Mouse (Mus musculus) splenic B cell, adult 2 months (primary cell): ENCODE measurements around the gene Aff1.

Experiments
- DNase-seq: peaks from one replicate; pipeline ENCODE4 v3.0.0-alpha.2; 2011; ENCODE audit warnings: low read depth, low spot score
- H3K27me3 ChIP-seq: 2 replicates; pipeline ENCODE4 v1.6.1; 2012; ENCODE audit warnings: mild to moderate bottlenecking, low read length, moderate library complexity, mixed read lengths; ENCODE audit not compliant: control insufficient read depth, poor library complexity, insufficient read depth, severe bottlenecking
- H3K36me3 ChIP-seq: 2 replicates; pipeline ENCODE4 v1.6.1; 2012; ENCODE audit warnings: mild to moderate bottlenecking, low read length, moderate library complexity, mixed read lengths; ENCODE audit not compliant: control insufficient read depth, poor library complexity, insufficient read depth, severe bottlenecking

The Aff1 gene

DNA sequence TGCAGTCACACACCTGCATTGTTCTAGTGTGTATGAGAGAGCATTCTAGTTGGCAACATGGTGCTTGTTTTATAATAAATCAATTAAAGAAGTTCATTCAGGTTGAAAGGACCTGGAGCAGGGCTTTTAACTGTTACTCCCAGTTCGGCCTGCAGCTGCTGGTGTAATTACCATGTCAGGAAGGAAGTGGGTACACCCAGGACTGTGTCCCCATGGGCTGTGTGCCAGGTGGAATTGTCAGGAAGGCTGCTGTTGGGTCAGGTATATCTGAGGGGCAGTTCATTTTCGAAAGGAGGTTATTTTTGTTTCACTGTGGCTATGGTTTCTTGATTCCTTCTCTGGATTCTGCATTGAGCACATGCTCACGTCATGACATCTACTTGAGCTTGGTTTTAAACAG lies 107.3 kb downstream of the Aff1 start:
- no peak for DNase-seq
- Histone ChIP-seq H3K36me3 (0 out of 2 replicates have a peak, but pooled peaks cover 3% of the 10 kb centered on the region), H3K27me3 (no peaks in the 10 kb centered on the region)

DNA sequence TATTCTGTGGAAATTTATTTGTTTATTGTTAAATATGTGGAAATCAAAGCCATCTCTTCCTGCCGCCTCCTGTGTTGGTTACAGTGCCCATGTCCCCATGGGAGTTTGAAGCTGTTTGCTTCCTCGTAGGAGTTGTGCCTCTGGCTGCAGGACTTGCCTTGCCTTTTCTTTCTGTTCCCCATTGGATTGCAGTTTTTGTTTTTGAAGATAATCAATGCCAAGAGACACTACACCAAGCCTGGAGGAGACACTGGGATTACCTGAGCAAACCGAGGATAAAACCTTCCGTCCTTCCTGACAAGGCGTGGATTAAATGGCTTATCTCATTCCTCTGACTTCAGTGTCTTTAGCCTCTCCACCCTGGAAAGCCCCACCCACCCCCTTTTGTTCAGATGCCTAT lies 107.8 kb downstream of the Aff1 start:
- Histone ChIP-seq H3K36me3 (0 out of 2 replicates have a peak, but pooled peaks cover 3% of the 10 kb centered on the region), H3K27me3 (no peaks in the 10 kb centered on the region)
- DNase-seq, result no peak

DNA sequence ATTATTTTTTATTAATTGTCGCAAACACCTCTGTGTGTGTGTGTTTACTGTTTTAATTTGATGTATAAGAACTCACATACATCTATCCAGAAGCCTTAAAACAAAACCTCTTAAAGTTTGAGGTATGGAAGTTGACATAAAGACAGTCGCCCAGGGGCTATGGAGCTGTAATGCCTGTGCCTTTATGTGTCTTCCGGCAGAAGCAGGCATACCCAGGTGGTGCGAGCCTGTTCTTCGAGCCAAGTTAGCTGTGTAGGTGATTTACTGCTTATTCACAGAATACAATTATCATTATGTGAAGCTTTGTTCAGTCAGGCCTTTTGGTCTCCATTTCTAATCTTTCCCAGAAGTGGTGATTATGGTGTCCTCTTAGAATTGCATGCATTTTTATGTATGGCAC lies 111.2 kb downstream of the Aff1 start:
- no peaks in the 10 kb centered on the region for H3K27me3 ChIP-seq
- no peaks in the 10 kb centered on the region for H3K36me3 ChIP-seq
- DNase-seq, result no peak

DNA sequence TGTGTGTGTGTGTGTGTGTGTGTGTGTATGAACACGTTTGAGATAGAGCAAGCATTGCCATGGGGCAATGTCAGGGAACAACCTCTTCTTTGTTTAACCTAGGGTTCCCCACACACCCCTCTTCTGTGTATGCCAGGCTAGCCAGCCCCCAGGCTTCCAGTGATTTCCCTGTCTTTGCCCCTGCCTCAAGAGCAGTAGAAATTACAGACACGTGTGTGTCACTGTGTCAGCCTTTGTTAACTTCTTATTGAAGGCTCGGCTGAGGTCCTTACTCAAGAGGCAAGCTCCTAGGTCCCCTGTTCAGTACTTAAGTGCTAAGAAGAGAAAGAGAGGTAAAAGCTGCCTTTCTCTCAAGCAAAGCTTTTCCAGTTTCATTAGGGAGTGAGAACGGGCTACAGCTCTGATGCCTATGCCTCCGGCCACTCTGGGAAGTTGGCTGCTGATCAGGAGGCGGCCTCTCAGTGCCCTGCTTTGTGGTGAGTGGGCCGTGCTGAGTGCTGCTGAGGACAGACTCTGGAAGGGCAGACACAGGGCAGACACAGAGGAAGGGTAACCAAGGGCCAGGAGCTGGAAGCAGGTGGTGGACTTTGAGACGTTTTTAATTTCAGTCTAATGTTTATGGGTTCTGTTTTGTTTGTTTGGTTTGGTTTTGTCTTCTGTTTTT lies 111.9 kb downstream of the Aff1 start:
- no peak for DNase-seq
- Histone ChIP-seq H3K36me3 (no peaks in the 10 kb centered on the region), H3K27me3 (no peaks in the 10 kb centered on the region)

DNA sequence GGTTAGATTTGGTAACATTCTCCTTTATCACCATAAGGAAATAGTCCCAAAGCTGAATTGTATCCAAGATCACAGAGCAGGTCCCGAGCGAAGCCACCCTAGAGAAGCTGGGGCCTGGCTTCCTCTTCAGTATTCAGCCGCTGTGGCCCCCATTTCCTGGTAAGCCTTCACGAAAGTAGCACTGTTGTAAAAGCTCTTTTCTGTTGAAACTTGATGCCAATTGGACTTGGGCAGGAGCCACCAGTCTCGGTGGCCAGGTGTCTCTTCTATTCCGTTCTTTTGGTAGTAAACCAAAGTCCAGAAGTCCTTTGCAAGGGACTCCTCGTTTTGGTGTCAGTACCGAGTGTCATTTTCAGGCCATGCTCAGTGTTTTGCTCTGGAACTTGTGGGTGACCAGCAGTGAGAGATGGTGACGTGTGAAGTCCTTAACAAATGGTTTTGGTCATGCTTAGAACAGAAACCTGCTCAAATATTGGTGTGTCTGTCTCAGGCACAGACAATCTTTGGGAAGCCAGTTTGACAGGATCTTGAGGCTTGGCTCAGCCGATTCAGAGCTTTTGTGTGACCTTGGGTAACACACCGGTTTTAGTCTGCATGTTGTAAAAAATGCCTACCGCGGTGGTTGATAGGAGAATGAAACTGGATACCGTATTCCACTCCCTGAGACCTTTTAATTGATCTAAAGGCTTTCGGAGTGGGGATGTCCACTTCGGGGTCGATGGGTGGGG lies 114.8 kb downstream of the Aff1 start:
- DNase-seq, result no peak

DNA sequence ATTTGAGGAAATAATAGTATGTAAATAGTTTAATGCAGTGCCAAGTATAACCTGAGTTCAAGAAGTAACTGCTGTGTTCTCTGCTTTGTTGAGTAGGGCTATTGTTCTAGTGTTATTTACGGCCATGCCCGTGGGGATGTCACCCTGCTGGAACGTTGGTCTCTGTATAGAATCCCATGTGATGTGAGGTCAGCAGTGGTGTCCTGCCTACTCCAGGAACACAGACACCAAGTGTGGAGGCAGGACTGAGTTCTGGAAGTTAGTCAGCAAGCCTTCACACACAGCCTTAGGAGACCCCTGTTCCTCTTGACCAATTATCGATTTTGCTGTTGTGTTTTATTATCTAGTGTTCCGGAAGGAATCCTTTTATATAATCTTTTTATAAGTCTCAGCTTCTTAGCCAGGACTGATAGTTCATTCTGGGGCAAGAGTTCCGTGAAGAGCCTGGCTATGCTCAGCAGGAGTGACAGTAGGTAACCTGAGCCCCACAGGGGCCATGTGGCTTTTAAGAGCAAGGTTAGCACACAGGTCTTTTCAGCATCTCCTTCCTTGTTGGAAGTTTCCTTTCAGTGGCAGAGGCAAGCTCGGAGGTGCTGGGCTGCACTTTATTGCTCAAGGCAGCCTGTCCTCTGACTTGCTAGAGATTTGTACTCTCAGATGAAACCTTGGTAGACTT lies 115.6 kb downstream of the Aff1 start:
- Histone ChIP-seq H3K27me3 (no peaks in the 10 kb centered on the region), H3K36me3 (peaks cover 5% of the 10 kb centered on the region; the same call in 1 of the 2 replicates)
- no peak for DNase-seq

More for the DNA sequence above, 114.8 kb downstream of the Aff1 start:
- peaks cover 5% of the 10 kb centered on the region; the same call in 1 of the 2 replicates for H3K36me3 ChIP-seq
- H3K27me3 ChIP-seq, result no peaks in the 10 kb centered on the region

DNA sequence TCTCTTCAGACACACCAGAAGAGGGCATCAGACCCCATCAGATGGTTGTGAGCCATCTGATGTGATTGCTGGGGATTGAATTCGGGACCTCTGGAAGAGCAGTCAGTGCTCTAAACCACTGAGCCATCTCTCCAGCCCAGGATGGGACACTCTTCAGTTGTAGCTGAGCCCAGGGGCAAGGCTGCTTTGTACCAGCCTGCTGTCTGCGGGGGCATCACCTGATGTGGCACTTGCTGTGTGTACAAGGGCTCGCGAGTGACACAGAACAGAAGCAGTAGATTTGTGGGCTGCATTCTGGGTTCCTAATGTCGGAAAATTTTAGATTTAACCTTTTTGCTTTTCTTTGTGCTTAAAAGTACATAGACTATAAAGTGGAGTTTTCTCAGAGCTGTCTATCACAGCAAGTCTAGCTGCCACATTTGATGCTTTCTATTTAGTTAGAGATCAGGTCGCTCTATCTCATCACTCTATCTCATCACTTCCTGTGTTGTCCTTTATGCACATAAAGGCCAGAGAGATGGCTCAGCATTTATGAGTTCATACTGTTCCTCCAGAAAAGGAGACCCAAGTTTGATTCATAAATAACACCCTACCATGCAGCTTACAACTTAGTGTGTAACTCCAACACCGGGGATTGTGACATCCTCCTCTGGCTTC lies 117.6 kb downstream of the Aff1 start:
- Histone ChIP-seq H3K27me3 (no peaks in the 10 kb centered on the region), H3K36me3 (peaks cover 5% of the 10 kb centered on the region; the same call in 1 of the 2 replicates)
- no peak for DNase-seq

DNA sequence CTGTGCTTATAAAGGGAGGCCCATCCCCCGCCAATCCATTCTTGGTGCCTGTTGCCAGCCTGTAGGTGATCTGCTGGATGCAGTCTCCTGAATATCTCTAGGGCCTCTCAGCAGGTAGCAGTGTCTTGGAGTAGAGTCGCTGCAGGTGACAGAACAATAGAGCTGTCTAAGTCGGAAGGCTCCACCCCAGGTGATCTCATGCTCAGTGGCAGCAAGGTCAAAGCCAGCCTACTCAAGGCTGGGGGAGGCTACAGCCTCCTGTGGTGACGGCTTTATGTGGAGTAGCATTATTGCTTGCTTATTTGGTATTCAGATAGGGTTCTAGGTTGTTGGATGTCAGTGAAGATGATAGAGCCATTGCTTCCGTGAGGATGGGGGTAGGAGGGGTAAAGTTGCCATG lies 121.1 kb downstream of the Aff1 start:
- peaks cover 10% of the 10 kb centered on the region; the same call in 1 of the 2 replicates for H3K36me3 ChIP-seq
- DNase-seq, result no peak
- H3K27me3 ChIP-seq, result no peaks in the 10 kb centered on the region

DNA sequence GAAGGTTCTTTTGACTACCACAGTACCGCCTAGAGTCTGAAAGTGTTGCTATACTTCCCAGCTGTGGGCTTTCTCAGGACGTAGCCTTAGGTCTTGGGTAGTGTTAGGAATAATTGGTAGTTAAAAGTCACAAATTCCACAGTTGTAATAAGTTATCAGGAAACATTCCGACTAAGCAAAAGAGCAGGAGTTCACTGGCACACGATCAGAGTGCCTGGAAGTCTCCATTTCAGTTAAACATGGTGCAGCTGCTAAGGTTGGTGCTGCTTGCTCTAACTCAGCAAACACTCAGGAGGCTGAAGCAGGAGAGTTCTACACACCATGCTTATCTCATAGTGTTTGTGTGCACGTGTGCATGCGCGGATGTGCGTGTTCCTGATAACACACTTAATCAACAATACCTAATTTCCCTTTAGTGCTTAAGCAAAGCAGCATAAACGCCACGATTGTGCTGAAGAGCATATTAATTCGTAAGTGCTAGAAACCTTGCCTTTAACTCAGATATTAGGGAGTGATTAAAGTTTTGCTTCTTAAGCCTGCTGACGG lies 121.9 kb downstream of the Aff1 start:
- no peaks in the 10 kb centered on the region for H3K27me3 ChIP-seq
- peaks cover 10% of the 10 kb centered on the region for H3K36me3 ChIP-seq
- no peak for DNase-seq

DNA sequence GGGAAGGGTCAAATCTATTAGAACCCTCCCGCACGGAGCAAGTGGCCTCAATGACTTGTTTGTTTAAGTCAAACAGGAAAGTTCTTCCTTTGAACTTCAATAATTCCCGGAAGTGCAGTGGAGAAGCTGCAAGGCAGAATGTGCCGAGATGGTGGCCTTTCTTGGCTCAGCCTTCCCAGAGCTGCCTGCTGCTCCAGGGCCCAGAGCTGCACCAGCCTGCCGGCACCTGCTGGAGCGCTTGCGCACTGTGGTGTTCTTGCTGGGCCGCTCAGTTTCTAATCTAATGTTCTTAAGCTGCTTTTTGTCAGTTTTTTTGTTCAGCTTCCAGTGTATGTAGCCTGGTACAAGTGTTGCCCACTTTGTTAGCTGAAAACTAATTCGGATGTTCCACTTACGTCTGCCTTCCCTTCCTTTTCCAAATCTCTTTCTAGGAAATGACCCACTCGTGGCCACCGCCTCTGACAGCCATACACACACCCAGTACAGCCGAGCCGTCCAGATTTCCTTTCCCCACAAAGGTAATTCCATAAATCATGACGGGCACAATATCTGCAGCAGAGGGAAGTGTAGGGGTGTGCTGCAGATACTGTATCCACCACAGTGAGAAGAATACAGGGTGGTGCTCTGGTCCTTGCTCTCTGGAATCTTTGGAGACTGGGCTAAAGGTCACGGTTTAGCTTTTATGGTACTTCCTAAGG lies 122.5 kb downstream of the Aff1 start:
- Histone ChIP-seq H3K36me3 (peaks cover 10% of the 10 kb centered on the region), H3K27me3 (no peaks in the 10 kb centered on the region)
- DNase-seq, result no peak

DNA sequence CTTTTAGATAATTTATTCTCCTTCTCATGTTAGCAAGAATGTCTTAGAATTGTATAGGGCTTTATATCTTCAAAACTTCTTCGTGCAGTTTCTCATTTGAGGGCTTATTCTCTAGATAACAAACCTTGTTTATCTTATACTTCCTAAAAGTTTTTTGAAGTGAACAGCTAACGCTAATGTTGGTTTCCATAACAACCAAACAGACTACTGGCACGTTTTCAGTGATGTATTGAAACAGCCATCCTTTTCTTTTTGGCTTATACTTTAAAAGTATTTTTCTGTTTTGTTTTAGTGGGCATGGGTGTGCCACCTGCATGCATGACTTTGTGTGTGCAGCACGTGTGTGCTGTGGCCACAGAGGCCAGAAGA lies 123.1 kb downstream of the Aff1 start:
- DNase-seq, result no peak
- H3K27me3 ChIP-seq, result no peaks in the 10 kb centered on the region
- peaks cover 12% of the 10 kb centered on the region for H3K36me3 ChIP-seq

DNA sequence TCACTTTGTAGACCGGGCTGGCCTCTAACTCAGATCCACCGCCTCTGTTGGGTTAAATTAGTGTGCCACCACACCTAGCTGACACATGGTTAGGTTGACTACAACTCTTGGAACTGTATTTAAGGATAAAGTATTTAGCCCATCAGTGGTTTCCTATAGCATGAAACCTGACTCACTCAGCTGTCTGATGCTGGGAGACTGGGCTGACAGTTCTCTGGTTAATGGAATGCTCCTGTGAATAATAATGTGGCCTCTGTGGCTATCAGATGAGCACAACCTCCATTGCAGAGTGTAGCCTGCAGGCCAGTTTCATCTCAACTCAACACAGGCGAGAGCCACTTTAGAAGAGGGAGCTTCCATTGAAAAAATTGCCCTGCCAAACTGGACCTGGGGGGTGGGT lies 124.5 kb downstream of the Aff1 start:
- DNase-seq, result no peak
- H3K36me3 ChIP-seq, result peaks cover 7% of the 10 kb centered on the region

DNA sequence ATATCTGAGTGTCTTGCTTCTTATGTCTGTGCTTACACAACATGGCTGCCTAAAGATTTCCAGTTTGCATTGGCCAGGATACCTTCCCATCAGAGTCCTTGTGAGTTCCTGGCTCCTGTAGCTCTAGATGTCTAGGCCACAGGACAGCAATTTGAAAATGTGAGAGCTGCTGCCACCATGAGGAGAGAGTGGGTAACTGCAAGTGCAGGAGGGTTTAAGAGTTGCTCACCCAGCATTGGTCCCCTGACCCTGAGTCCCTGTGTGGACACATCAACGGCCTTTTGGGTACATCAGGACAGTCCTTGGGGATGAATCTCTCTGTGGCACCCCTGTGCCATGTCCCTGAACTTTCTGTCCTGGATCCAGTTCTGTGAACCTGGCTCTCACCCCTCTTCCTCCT lies 125.6 kb downstream of the Aff1 start:
- Histone ChIP-seq H3K36me3 (peaks cover 7% of the 10 kb centered on the region), H3K27me3 (no peaks in the 10 kb centered on the region)
- peak; percentile 87 for DNase-seq

More for the DNA sequence above, 124.5 kb downstream of the Aff1 start:
- no peaks in the 10 kb centered on the region for H3K27me3 ChIP-seq

DNA sequence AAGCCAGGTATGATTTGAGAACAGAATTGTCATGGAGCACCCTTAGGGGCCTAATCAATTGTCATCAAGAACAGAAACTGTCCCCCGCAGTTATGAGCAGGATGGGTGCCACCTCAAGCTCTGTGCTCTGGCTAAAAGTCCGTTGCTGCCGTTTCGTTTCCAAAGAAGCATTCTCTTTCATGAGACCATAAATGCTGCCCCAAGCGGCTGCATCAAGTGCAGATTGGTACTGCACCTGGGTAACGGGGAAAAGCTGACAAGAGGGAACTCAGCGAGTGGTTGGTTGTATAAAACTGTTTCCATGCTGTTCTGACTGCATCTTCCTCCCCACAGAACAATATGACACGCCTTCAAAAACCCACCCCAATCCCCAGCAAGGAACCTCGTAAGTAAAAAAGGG lies 126.4 kb downstream of the Aff1 start:
- Histone ChIP-seq H3K27me3 (no peaks in the 10 kb centered on the region), H3K36me3 (peaks cover 7% of the 10 kb centered on the region)
- no peak for DNase-seq
